Mouse (Mus musculus): ENCODE measurements around the gene Ints3.

Ints3 gene

DNA sequence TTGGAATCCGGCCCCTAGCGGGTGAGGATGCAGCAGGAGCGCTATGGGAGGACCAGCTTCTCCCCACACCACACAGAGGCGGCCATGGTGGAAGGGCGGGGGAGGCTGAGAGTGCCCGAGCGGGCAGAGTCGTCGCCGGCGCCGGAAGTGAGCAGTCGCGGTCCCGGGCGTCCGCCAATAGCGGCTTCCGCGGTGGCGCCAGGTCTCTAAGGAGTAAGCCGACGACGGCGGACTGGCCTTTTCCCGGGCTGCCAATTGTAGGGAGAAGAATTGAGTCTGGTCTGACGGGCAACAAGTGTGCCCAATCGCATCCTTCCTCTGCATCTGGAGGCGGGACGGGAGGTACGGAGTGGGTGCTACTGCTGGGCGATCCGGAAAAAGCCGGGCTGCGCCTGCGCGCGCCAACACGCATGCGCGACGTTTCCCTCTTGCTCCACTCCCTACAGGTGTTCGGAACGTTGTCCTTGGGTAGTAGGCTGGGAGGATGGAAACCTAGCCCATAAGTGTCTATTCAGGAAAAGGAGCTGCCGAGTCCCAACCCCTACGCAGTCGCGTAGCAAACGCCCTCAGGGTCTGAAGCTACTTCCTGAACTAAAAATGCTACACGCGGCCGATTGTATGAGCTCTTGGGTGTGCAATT, at the start of gene Ints3:
Gene Ints3 (minus strand): TSS at position 242 of the 640 bp plus-strand sequence.
- CTCF ChIA-PET = interaction anchor here (0.6 kb wide), 1 partner anchor 12 kb away, joined by 3 read pairs; no protein-coding TSS in a partner anchor

DNA sequence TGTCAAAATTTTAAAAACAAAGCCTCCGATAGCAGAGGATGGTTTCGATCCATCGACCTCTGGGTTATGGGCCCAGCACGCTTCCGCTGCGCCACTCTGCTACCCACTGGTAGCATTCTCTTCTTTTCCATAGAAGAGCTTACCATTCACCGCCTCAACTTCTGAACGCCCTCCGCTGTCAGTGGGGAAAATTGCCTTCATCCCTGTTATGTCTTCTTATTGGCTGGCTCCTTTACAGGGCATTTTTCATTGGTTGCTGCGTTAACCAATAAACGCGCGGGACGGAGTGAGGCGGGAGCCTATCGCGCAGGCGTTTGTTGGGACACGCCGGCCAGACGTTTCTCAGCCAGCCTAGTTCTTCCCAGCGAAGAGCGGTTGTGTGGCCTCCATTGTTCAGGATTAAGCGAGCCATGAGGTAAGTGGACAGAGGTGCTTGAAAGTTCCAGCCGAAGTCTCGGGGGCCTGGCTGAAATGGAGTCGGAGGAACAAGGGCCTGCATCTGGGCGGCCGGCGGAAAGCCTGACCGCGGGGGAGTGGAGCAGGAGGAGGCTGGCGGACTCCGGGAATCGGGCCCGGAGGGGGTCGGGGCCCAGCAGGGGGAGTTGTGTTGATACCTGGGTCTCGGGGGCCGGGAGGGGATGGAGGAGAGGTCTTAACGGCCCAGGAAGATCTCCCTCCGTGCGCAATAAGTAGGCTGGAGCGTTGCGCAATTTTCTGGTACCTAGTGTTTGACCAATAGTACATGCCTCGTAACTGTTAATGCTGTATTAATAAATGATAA, 42.6 kb upstream of the Ints3 start, which contains the start of gene Ilf2:
Gene Ilf2 (plus strand): TSS at position 296 of the 781 bp plus-strand sequence.
- CTCF ChIA-PET = interaction anchor here (0.7 kb wide), 1 partner anchor 55 kb away, joined by 13 read pairs; no protein-coding TSS in a partner anchor

DNA sequence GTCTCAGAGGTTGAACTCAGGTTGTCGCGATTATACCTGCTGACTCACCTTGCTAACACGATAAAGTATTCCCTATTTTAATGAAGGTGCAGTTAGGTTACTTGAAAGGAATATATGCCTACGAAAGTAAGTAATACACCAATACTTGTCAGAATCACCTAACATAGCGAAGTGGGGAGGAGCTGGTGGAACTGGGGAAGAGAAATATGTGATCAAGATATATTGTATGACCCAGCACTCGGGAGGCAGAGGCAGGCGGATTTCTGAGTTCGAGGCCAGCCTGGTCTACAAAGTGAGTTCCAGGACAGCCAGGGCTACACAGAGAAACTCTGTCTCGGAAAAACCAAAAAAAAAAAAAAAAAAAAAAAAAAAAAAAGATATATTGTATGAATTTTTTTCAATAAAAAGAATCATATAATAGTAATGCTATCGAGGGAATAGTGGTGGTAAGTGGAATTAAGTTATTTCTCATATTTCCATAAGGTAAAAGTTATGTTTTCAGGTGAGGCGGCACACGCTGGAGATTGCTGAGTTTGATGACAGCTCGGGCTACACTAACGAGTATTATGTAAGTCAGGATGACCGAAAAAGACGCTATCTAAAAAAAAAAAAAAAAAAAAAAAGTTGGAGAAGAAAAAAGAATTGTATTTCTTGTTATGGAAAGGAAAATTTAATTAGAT, 41.9 kb upstream of the Ints3 start:
- CTCF ChIA-PET = interaction anchor here (0.7 kb wide), 1 partner anchor 54 kb away, joined by 13 read pairs; no protein-coding TSS in a partner anchor

DNA sequence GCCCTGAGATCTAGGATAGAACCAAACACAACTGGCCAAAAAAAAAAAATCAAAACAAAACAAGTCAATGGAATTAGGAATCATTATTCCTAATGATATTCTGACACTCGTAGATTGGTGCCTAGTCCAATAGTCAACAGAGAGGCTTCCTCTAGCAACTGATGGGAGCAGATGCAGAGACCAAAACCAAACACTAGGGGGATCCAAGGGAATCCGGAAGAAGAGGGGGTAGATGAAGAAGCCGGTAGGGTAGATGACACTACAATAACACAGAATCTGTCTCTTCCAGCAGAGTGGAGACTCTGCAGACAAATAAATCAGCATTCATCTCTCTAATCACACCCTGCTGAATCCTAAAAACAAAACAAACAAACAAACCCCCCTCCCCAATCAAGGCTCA, 38.8 kb upstream of the Ints3 start:
- CTCF ChIA-PET = interaction anchor here (0.7 kb wide), 1 partner anchor 386 kb away, joined by 4 read pairs; no protein-coding TSS in a partner anchor

DNA sequence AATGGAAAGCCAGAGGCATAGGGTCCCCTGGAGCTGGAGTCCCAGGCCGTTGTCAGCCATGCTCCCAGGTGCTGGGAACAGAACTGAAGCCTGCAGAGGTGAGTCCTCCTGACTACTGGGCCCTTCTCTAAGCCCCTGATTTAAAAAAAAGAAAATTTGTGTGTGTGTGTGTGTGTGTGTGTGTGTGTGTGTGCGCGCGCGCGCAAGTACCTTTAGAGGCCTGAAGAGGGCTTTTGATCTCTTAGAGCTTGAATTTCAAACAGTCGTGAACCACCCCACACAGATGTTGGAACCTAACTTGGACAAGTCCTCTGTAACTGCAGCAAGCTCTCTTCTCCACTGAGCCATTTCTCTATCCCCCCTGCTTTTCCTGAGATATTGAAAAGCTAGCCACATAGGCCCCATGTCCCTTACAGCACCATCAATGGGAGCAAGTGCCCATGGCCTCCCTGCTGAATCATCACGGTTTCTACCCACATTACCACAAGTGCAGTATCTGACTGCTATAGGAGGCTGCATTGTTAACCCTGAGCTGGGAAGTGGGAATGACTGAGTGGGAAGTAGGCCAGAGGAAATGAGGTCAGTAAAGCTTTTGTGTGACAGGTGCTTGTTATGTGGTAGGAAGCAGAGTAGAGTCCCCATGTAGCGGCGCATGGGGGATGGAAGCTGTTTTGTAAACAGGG, 34.3 kb upstream of the Ints3 start:
- CTCF ChIA-PET = interaction anchor here (0.7 kb wide), 2 partner anchors 90 to 223 kb away, joined by 5 read pairs; no protein-coding TSS in a partner anchor

DNA sequence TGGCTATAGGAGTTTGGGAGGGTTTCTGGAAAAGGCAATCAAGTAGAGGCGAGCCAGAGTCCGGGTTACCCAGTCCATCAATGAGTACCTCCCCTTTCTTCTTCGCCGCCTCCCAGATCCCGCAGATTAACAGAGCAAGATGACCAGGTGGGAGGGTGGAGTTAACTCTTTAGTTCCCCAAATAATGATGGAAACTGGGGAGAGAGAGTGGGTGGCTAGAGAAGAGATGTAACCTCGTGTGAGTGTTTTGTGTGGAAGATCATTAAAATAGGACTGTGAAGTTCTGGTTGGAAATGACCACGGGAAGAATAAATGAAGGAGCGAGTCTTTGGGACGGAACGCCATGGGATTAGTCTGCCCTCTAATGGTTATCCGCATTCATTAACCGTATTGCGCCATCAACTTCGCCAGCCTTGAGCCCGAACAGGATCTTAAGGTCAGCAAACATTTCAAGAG, 32.9 kb upstream of the Ints3 start:
- CTCF ChIA-PET = no interaction called here

DNA sequence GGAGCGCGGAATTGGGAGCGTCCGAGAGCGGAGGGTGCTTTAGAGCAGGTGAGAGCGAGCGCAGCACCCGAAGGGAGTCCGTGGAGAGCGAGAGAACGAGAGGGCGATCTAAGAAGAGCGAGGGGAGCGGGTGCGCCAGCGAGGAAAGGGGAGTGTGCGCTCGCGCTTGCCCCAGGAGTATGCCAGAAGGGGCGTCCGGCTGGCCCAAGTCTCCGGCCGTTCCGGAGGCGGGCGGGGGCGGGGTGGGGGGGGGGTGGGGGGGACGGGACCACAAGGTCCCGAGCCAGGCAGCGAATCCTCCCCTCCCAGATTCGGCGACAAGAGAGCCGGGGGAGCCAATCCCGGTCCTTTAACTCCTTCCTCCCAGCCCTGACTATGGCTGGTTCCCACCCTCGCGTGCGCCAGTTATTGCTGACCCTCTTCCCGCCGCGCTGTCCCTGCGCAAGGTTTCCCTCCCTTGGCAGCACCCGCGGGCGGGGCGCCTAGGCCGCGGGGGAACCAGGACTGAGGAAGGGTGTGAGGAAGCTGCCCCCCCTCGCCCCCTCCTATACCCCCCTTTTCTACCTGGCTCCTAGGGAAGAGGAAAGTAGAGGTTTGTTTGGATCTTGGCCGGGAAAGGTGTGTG, 32.4 kb upstream of the Ints3 start, which contains the start of gene Npr1:
Gene Npr1 (minus strand): TSS at position 181 of the 625 bp plus-strand sequence.
- CTCF ChIA-PET = no interaction called here

DNA sequence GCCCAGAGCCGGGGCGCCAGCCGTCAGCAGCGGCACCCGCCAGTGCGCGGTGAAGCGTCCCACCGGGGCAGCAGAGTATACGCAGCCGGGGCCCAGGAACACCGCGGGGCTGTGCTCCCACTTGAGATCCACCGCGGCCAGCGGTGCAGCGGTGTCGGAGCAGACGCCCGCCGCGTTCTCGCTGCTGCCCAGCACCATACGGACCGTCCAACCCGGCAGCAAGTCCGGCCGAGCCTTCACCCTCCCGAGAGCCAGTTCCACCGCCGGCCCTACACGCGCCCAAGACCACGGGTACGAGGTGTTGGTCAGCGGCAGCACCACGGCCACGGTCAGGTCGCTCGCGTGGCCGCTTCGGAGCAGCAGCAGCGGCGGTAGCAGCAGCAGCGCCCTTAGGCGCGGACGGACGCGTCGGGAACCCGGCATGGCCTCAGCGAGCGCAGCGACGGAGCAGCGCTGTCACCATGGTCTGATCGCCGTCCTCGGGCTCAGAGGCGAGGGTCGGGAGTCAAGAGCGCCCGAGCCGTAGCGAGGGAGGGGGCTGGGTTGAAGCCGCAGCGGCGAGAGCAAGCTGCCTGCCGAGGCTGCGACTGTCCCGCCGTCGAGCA, 31.8 kb upstream of the Ints3 start:
- CTCF ChIA-PET = no interaction called here

DNA sequence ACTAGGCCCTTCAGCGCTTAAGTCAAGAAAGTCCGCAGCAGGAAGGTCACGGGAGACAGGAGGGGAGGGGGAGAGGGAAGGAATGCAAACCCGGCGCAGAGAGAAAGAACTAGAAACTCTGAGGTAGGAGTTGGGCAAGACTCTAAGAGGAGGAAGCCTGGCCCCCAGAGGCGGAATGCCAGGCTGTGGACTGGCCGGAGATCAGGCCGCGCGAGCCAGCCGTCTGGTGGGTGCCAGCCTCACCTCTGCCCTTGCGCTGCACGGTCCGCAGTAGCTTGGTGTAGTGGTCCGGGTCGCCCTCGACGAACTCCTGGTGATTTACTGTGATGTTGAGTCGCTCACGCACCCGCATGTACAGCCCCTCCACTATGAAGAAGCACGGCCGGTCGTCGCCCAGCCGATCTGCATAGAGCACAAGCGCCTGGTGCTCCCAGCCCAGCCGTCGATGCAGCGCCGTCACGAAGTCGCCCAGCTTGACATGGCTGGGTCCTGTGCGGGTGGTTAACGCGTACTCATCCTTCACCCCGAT, 31.2 kb upstream of the Ints3 start:
- CTCF ChIA-PET = no interaction called here

DNA sequence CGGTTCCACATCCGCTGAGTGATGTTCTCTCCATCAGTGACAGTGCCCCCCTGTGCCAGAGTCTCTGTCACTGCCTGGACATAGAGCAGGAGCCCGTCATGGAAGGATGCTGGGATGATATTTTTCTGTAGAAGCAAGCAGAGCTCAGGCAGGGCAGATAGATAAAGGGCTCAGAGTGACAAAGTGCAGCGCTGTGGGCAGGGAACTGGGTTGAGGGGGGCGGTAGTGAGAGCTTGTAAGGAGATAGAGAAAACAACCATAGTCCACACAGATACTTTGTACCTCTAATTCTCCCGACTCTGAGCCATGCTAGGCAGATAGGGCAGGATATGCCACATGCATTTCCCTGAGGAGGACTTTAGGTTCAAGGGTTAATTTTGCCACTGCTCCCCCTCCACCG, 29.2 kb upstream of the Ints3 start:
- CTCF ChIA-PET = no interaction called here

DNA sequence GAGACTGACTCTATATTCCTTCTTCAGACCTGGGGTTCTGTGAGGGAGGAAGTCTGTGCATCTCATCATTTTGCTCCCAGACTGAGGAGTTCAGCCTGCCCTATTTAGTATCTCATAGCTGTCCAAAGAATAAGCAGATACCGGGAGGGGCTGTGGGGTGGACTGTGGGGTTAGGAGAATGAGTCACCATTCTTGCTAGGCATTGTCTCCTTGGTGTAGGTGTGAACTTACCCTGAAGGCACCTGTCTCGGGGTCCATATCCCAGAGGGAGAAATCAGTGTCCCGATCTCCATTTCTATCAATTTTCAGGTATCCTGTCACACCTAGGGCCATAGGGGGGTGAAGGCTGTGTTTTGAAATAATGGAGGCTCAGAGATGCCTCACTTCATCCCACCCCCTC, 28.5 kb upstream of the Ints3 start:
- CTCF ChIA-PET = no interaction called here

DNA sequence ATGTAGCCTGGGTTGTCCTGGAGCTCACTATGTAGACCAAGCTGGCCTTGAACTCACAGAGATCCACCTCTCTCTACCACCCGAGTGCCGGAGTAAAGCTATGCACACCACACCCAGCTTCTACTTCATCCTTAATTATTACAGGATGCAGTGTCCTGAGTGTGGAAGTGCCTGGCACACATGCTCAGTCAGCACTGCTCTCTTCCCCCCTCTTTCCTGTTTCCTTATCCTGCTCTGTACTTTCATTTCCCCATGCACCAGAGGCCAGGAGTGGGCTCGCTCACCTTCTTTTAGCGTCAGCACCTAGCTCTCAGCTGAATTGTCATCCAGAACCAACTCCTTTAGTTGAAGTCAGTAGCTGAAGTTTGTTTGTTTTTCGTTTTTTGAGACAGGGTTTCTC, 26.9 kb upstream of the Ints3 start:
- CTCF ChIA-PET = no interaction called here

DNA sequence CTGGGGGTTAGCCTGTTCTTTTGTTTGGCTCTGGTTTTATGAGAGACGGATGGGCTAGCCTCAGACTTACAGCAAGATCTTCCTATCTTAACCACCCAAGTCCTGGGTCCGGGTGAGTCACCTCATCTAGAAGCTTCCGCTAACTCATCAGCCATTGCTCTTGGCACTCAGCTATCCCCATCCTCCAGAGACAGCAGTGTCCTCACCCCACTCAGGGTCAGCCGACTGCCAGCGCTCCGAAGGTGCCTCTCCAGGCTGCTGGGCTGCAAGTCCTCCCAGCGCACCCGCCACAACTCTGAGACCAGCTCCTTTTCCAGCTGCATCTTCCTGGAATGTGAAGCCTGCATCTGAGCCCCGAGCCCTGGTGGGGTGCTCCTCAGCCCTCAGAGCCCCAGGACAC, 26.3 kb upstream of the Ints3 start:
- CTCF ChIA-PET = no interaction called here

DNA sequence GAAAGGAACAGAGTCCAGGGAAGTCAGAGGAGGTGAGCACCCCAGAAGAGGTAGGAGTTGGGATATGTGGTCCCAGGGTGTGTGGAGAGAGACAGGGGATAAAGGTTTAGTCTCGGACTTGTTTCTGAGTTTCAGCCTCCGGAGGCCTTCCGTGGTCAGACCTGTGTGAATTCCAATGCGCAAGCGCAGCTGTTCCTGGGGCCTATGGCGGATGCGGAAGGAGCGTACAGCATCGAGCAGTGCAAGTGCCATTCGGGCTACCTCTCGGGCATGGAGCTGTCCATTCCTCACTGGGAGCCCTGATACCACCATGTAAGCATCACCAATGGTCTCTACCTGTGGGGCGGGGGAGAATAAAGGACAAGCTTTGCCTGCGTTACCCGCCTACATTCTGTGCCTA, 21.5 kb upstream of the Ints3 start:
- CTCF ChIA-PET = no interaction called here

DNA sequence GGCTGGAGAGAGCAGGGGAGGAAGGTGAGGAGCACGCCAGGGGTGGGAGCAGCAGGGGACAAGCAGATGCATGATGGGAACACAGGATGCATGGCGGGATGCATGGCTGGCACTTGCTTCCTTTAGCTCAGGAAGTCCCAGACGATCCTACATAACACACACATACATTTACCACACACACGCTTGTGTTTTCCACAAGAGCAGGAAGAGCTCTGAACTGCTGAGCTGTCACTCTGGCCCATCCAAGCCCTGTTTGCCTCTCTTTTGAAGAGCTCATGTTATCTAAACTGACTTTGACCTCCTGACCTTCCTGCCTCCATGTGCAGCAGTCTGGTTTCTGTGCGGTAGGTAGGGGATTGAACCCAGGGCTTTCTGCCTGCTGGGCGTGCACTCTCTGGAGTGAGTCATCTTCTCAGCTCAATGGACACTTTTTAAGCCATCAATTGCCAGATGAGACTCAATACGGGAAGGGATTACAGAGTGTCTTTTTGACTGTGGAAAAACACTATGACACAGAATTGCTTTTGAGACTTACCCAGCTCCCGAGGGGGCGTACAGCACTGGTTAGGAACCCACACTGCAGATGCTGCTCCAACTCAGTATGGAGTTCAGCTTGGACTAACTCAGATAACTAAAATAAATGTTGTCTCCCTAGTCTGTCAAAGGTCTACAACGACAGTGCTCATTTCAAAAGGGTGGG, 18.1 kb upstream of the Ints3 start:
- CTCF ChIA-PET = no interaction called here

DNA sequence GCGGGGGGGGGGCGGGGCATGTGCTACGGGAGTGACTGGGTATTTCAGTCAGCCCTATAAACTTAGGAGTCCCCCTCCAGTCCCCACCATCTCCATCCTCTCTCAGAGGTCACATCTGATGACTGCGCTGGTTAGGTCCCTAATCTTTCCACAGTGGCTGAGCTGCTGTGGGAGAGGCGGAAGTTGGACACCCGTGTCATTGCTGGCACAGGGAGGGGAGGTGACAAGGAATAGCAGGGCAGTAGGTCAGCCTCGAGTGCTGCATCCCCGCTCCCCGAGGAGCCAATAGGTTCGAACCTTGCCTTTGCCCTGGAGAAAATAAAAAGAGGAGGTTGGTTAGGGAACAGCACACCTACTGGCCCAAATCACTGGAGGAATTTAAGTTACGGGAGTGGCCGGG, 17.5 kb upstream of the Ints3 start:
- CTCF ChIA-PET = no interaction called here

DNA sequence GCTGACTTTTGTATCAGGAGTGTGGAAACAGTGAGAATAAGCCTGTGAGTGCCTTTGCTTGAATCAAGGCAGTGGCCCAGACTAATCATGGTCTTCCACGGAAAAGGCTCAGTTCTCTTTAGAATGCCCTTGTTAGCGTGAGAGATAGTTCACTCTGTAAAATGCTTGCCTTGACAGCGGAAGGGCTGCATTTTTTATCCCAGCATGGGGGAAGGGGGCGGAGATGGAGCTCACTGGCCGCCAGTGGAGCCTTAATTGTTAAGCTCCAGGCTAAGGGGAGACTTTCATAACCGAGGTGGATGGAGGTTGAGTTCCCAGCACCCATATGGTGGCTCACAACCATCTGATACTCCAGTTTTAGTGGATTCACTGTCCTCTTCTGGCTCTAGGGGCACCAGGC, 15.2 kb upstream of the Ints3 start:
- CTCF ChIA-PET = no interaction called here

DNA sequence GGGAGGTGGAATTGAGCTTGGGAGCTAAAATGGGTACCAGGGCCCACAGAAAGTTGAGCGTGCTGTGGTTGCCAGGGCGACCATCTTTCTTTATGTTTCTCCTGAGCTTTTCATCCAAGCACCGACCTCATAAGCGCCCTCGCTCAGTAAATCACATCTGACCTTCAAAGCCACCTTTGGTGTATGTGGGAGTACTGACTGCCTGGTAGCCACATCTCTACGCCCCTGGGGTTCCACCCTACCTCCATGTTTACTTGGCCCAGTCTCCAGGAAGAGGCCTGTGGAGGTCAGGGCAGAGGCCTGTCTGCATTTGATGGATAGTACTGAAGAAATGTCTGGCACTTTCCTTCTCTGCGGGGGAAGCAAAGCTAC, 13.7 kb upstream of the Ints3 start:
- CTCF ChIA-PET = no interaction called here

DNA sequence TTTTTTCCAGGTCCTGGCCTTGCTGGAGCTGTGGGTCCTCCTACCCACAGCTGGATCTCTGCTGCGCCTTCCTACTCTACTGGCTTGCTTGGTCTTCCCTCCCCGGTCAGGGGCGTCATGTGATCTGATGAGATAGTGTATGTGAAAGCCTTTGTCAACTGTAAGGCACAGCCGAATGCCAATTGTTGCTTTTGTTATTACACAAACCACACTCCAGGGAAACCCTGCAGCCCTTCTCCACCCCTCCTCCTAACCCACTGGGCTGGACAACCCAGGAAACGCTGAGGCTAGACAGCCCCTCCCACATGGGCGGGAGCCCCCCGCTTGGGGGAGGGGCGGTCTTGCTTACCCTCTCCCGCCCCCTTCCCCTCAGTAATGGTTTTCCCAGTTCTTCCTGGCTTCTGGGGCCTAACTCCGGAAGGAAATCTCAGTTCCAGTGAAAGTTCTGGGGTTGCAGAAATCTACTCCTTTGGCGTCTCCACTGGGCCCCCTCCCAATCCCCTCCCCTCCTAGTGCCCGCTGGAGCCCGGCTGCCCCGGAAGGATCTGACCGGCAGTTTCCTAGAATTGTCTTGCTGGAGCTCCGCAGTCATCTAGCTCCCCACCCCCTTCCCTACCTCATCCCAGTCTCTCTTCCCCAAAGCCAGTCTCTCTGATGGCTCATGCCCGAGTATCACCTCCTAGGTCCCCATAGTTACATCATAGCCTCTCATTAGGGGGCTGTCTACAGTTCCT, 13.1 kb upstream of the Ints3 start:
- CTCF ChIA-PET = no interaction called here

All from spleen, embryonic (tissue).